Mouse (Mus musculus) G1E (cell line): ENCODE measurements around the gene Kctd6. TPM values are rescaled to one million over a fixed set of nuclear protein-coding genes. Genes with fewer than 3 reads are reported as not detected.

Source experiments
- ATAC-seq: 2 replicates; pipeline ENCODE4 v1.8.0; 2016; ENCODE audit warnings: mild to moderate bottlenecking; ENCODE audit not compliant: insufficient number of reproducible peaks, poor library complexity, low FRiP score, severe bottlenecking; ENCODE audit errors: extremely low read depth
- DNase-seq: peaks from one replicate; pipeline ENCODE4 v3.0.0; 2012; ENCODE audit warnings: low spot score
- H3K27me3 ChIP-seq: 2 replicates; pipeline ENCODE4 v1.6.1; 2012; ENCODE audit warnings: mild to moderate bottlenecking, low read length, inconsistent platforms; ENCODE audit not compliant: insufficient read depth
- H3K36me3 ChIP-seq: replicated peaks from 2 replicates; pipeline ENCODE3; 2012; ENCODE audit warnings: mild to moderate bottlenecking, inconsistent platforms
- H3K4me1 ChIP-seq: 2 replicates; pipeline ENCODE4 v1.6.1; 2012; ENCODE audit warnings: low read depth, low read length, inconsistent platforms, mixed read lengths; ENCODE audit not compliant: insufficient read depth
- H3K4me3 ChIP-seq: 2 replicates; pipeline ENCODE4 v1.5.1; 2012; ENCODE audit warnings: low read depth, mild to moderate bottlenecking, inconsistent platforms, low read length, moderate library complexity, mixed read lengths
- H3K9me3 ChIP-seq: replicated peaks from 2 replicates; pipeline ENCODE4 v1.6.1; 2012; ENCODE audit warnings: inconsistent platforms
- CTCF ChIP-seq: IDR thresholded peaks from 2 replicates; pipeline ENCODE4 v1.5.1; 2012; ENCODE audit warnings: low read depth, low read length, inconsistent platforms, mixed read lengths
- GATA1 ChIP-seq: IDR thresholded peaks from 2 replicates; pipeline ENCODE4 v1.6.1; 2012; ENCODE audit warnings: borderline replicate concordance, low read length, inconsistent platforms, mixed read lengths
- GATA2 ChIP-seq: IDR thresholded peaks from 2 replicates; pipeline ENCODE4 v1.6.1; 2012; ENCODE audit warnings: low read depth, low read length, inconsistent platforms, borderline replicate concordance
- POLR2AphosphoS5 ChIP-seq: IDR thresholded peaks from 2 replicates; pipeline ENCODE4 v1.6.1; 2012; ENCODE audit warnings: low read depth, low read length, inconsistent platforms; ENCODE audit not compliant: insufficient replicate concordance
- TAL1 ChIP-seq: conservative IDR thresholded peaks from 2 replicates; pipeline ENCODE4 v1.6.1; 2012; ENCODE audit warnings: low read depth, low read length, inconsistent platforms, mixed read lengths
- polyA plus RNA-seq: library from polyadenylated mRNA; stranded (reverse); fragments of >175 nt; gene quantifications from 2 replicates; pipeline ENCODE4 v1.2.3, GENCODE M21; 2012
- total RNA-seq, 2 experiments: library from RNA; stranded (forward) in 1 of 2; stranded (reverse) in 1 of 2; fragments of 200-1000 nt in 1 of 2; fragments of >200 nt in 1 of 2; fragmentation: Nextera tagmentation in 1 of 2; gene quantifications; 2 replicates each; pipeline ENCODE4 v1.2.3; 2014 to 2017

Gene Kctd6
- total and polyA plus RNA-seq, 3 experiments, result 0.70 to 9.9 (median 3.1) TPM

- no peaks in the 10 kb centered on the region for H3K9me3 ChIP-seq
- peaks cover 7% of the 10 kb centered on the region; the same call in 1 of the 2 replicates for H3K27me3 ChIP-seq
- no peak overlapping the region for H3K4me3 ChIP-seq
- TF ChIP-seq GATA1 (no peak), CTCF (no peak), POLR2AphosphoS5 (no peak), TAL1 (no peak), GATA2 (no peak)
- DNase-seq (no peak), ATAC-seq (no peak)
- no peaks in the 10 kb centered on the region for H3K36me3 ChIP-seq
- H3K4me1 ChIP-seq, result no peaks in the 10 kb centered on the region
These were observed 13.2 kb upstream of the Kctd6 start for GRCm38 (mm10) chr14:8200769-8201168.

DNA sequence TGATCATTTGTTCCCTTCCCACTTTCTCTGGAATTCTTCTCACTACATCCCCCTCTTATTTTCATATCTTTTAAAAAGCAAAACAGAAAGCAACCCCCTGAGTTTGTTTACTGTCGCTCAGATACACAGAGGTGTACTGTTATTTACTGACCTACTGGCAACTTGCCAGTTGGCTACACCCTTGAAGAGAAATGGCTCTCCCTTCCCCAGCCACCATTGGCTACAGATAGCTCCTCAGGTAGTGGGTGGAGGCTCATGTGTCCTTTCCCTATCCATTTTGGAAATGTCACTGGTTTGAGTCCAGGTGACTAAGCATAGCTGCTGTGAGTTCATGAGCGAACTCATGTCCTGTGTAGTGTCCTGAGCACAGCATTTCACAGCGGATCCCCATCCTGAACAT is 12.2 kb upstream of the Kctd6 start:
- H3K27me3 ChIP-seq, result peaks cover 9% of the 10 kb centered on the region
- H3K4me3 ChIP-seq, result no peak overlapping the region
- no peaks in the 10 kb centered on the region for H3K36me3 ChIP-seq
- ATAC-seq (no peak), DNase-seq (no peak)
- TF ChIP-seq CTCF (no peak), POLR2AphosphoS5 (no peak), GATA2 (no peak), GATA1 (no peak), TAL1 (no peak)
- H3K4me1 ChIP-seq, result no peaks in the 10 kb centered on the region
- H3K9me3 ChIP-seq, result no peaks in the 10 kb centered on the region

DNA sequence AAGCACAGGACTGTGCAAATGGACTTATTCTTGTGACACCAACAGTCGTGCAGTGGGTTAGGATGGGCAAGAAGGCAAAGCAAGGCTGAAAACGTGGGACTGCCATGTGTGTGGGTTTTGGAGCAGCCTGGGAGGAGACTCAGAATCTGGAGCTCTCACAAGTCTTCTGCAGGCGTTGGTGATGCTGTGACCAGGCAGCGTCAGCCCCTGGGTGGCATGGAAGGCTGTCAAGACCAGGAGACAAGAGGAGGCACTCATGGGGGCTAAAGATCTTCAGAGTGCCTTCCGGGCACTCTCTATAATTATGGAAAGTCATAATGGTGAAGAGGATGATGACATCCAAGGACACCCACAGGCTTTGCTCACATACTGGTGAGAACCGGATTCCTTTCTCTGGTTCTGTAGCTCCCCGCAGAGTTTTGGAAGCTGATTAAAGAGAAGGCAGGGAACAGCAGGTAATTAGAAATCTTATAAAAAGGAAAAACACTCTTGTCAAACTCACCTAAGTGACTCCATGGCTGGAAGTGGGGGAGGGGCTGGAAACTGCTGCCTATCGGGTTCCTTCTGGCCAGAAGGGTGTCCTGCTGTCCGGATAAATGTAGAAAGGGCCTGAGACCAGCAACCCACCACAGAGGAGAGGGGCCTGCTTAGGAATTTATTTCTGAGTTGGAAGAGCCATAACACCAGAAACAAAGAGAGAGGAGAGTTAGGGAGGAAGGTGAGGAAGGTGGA is 7.6 kb upstream of the Kctd6 start:
- no peak overlapping the region for H3K4me3 ChIP-seq

GRCm38 (mm10) chr14:8207105-8207504 is 6.8 kb upstream of the Kctd6 start:
- no peaks in the 10 kb centered on the region for H3K9me3 ChIP-seq
- DNase-seq (no peak), ATAC-seq (no peak)
- H3K4me1 ChIP-seq, result no peaks in the 10 kb centered on the region
- H3K27me3 ChIP-seq, result peaks cover 8% of the 10 kb centered on the region
- TF ChIP-seq POLR2AphosphoS5, result no peak
- TF ChIP-seq TAL1, result no peak
- TF ChIP-seq CTCF, result no peak
- no peaks in the 10 kb centered on the region for H3K36me3 ChIP-seq
- H3K4me3 ChIP-seq, result no peak overlapping the region

More for the DNA sequence above, 7.6 kb upstream of the Kctd6 start:
- DNase-seq (no peak), ATAC-seq (no peak)
- Histone ChIP-seq H3K36me3 (no peaks in the 10 kb centered on the region), H3K9me3 (no peaks in the 10 kb centered on the region), H3K4me1 (no peaks in the 10 kb centered on the region), H3K27me3 (peaks cover 11% of the 10 kb centered on the region)
- TF ChIP-seq GATA2 (no peak), GATA1 (no peak), CTCF (no peak), TAL1 (no peak), POLR2AphosphoS5 (no peak)

GRCm38 (mm10) chr14:8207543-8207942 is 6.4 kb upstream of the Kctd6 start:
- DNase-seq (no peak), ATAC-seq (no peak)
- TF ChIP-seq CTCF (no peak), GATA2 (no peak), GATA1 (no peak), POLR2AphosphoS5 (no peak), TAL1 (no peak)
- H3K27me3 ChIP-seq, result peaks cover 8% of the 10 kb centered on the region; the same call in 1 of the 2 replicates
- H3K4me1 ChIP-seq, result no peaks in the 10 kb centered on the region
- no peaks in the 10 kb centered on the region for H3K9me3 ChIP-seq
- H3K4me3 ChIP-seq, result no peak overlapping the region
- no peaks in the 10 kb centered on the region for H3K36me3 ChIP-seq

DNA sequence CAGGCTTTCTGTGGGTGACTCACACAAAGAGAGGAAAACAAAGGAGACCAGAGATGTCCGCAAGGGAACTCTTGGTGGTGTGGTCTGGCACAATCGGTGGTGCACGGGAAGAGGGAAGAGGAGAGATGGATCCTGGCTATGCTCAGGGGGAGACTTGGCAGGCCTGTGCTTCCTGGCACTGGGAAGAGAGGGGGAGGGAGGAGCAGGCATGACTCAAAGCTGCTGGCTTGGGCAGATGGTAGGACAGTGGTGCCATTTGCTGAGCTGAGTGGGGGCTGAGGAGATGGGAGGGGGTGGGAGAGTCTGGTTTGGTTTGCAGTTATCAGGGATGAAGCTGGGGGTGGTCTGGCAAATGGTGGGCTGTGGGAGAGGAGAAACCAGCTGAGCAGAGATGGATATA is 5.1 kb upstream of the Kctd6 start:
- Histone ChIP-seq H3K4me3 (no peak overlapping the region), H3K27me3 (peaks cover 8% of the 10 kb centered on the region; the same call in 1 of the 2 replicates), H3K36me3 (no peaks in the 10 kb centered on the region), H3K9me3 (no peaks in the 10 kb centered on the region), H3K4me1 (peaks cover 3% of the 10 kb centered on the region; the same call in 1 of the 2 replicates)
- TF ChIP-seq TAL1 (no peak), POLR2AphosphoS5 (no peak), GATA1 (no peak), CTCF (no peak), GATA2 (no peak)
- DNase-seq (no peak), ATAC-seq (no peak)
